Mouse (Mus musculus): Measurements from ENCODE around the gene B3galt1.

DNA sequence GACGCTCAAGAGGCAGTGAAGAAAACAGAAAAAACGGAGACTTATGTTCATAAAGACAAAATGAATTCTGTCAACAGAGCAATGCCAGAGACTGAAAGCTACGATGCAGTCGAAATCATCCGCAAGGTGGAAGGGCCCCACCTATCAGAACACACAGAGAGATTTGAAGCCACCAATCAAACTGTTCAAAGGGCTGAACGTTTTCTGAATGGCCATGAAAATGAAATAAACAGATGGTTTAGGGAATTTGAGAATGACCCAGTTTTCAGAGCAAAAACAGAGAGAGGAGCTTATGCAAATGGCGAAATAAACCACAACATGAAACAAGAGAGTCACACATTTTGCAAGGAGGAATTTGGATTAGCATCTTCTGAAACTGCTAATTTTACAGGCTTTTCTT, 49.3 kb upstream of the B3galt1 start:
- TF ChIP-seq CTCF (IDR thresholded peaks at IDR 0.05; ENCODE audit: extremely low read depth, insufficient read depth, insufficient read length, insufficient replicate concordance) (no peak), POLR2A (IDR thresholded peaks at IDR 0.05; ENCODE audit: low read depth, low read length) (no peak)

Measured in spleen, adult 2 months (tissue).